Mouse (Mus musculus): Measurements from ENCODE around the gene Polr1c. TPM values are rescaled to one million over a fixed set of nuclear protein-coding genes. Genes with fewer than 3 reads are reported as not detected.

The Polr1c gene
- polyA plus RNA-seq, 1 experiment from 2014 or later: 100 TPM

GRCm38 (mm10) chr17:46265502-46265901, 17.6 kb upstream of the Polr1c start:
- Histone ChIP-seq H3K36me3 (peaks cover 85% of the 10 kb centered on the region), H3K27me3 (no peaks in the 10 kb centered on the region), H3K4me2 (replicated peaks) (no peak overlapping the region), H3K4me1 (peaks cover 12% of the 10 kb centered on the region), H3K9ac (no peak overlapping the region), H3K4me3 (no peak overlapping the region), H3K27ac (no peak overlapping the region), H3K9me3 (no peaks in the 10 kb centered on the region)
- ATAC-seq (ENCODE audit: insufficient number of reproducible peaks, insufficient read depth, low FRiP score, low TSS enrichment): no peak
- 81% methylated on average over 12 of the region's 12 CpGs for WGBS

GRCm38 (mm10) chr17:46262201-46262694, 14.4 kb upstream of the Polr1c start:
- Histone ChIP-seq H3K36me3 (peaks cover 85% of the 10 kb centered on the region), H3K27me3 (no peaks in the 10 kb centered on the region), H3K9ac (no peak overlapping the region), H3K9me3 (no peaks in the 10 kb centered on the region), H3K4me3 (no peak overlapping the region), H3K27ac (no peak overlapping the region), H3K4me1 (peaks cover 12% of the 10 kb centered on the region), H3K4me2 (replicated peaks) (no peak overlapping the region)
- 81% methylated on average over 5 of the region's 5 CpGs for WGBS
- no peak for ATAC-seq (ENCODE audit: insufficient number of reproducible peaks, insufficient read depth, low FRiP score, low TSS enrichment)

DNA sequence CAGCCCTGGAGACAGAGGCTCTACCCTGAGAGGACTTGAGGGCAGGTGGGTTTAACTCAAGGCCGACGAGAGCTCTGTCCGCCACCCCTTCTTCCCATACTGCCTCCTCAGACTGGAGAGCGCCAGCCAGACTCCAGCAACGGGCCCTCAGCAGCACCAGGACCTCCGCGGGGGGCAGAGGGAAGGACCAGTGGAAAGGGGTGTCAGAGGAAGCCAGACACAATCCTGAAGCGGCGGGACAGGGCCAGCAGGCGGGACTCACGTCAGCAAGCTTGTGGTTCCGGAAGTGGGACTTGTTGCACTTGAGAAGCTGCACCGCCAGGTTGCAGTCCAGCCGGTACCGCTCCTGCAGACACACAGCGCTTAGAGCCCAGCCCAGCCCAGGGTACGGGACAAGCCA, 11.8 kb upstream of the Polr1c start:
- H3K4me2 ChIP-seq (replicated peaks): no peak overlapping the region
- no peak for ATAC-seq (ENCODE audit: insufficient number of reproducible peaks, insufficient read depth, low FRiP score, low TSS enrichment)
- no peak overlapping the region for H3K9ac ChIP-seq
- H3K36me3 ChIP-seq: peaks cover 81% of the 10 kb centered on the region
- H3K27me3 ChIP-seq: peaks cover 16% of the 10 kb centered on the region
- H3K27ac ChIP-seq: no peak overlapping the region
- 91% methylated on average over 17 of the region's 17 CpGs for WGBS
- no peak overlapping the region for H3K4me3 ChIP-seq
- 0 out of 2 replicates have a peak, but pooled peaks cover under 1% of the 10 kb centered on the region for H3K4me1 ChIP-seq
- 0 out of 2 replicates have a peak, but pooled peaks cover 6% of the 10 kb centered on the region for H3K9me3 ChIP-seq

DNA sequence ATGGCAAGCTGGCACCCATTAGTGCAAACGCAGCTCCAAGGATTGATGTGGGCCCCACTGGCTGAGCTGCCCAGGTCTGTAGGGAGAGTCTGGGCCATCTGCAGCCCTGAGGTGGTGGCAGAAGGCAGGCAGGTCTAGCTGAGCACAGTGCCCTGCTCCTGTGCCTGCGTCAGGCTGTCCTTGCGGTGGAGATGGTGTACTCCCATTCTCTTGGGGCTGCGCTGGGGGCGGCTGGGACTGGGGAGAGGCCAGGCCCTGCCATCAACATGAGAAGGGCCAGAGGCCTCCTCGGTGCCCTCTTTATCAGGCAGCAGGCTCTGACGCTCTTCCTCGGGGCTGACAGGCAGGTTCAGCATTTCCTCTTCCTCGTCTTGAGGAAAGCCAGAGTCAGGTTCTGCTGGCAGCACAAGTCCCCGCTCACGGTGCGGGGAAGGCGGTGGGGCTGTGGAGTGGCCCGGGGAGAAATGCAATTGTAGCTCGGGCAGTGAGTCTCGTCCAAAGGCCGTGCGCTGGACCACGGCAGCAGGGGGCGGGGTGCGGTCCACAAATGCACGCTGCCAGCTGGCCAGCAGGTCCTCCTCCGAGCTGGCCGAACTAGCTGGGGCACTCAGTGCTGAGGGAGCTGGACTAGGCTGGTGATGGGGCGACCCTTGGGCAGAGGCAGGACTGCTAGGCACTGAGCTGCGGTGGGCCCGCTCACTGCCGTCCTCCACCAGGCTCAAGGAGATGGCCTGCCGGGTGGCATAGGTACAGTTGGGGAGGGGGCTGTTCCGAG, 10.6 kb upstream of the Polr1c start:
- Histone ChIP-seq H3K9ac (no peak overlapping the region), H3K4me3 (no peak overlapping the region), H3K4me1 (peaks cover 7% of the 10 kb centered on the region; the same call in 1 of the 2 replicates), H3K36me3 (peaks cover 69% of the 10 kb centered on the region), H3K9me3 (0 out of 2 replicates have a peak, but pooled peaks cover 6% of the 10 kb centered on the region), H3K27ac (no peak overlapping the region), H3K4me2 (replicated peaks) (no peak overlapping the region), H3K27me3 (peaks cover 24% of the 10 kb centered on the region)
- no peak for ATAC-seq (ENCODE audit: insufficient number of reproducible peaks, insufficient read depth, low FRiP score, low TSS enrichment)
- WGBS: 88% methylated on average over 30 of the region's 30 CpGs

GRCm38 (mm10) chr17:46255147-46255546, 7.3 kb upstream of the Polr1c start:
- peaks cover 57% of the 10 kb centered on the region for H3K36me3 ChIP-seq
- peaks cover 24% of the 10 kb centered on the region for H3K27me3 ChIP-seq
- 31% methylated on average over 6 of the region's 6 CpGs for WGBS
- H3K4me3 ChIP-seq: 0 out of 2 replicates have a peak overlapping the region, but pooled peaks have one; percentile 1
- H3K9me3 ChIP-seq: 0 out of 2 replicates have a peak, but pooled peaks cover 6% of the 10 kb centered on the region
- peak overlapping the region; percentile 65; the same call in 1 of the 2 replicates for H3K9ac ChIP-seq
- no peak overlapping the region for H3K4me2 ChIP-seq (replicated peaks)
- H3K4me1 ChIP-seq: peaks cover 9% of the 10 kb centered on the region; the same call in 1 of the 2 replicates
- ATAC-seq (ENCODE audit: insufficient number of reproducible peaks, insufficient read depth, low FRiP score, low TSS enrichment): no peak
- no peak overlapping the region for H3K27ac ChIP-seq

- Histone ChIP-seq H3K27ac (no peak overlapping the region), H3K4me1 (peaks cover 13% of the 10 kb centered on the region), H3K27me3 (peaks cover 24% of the 10 kb centered on the region), H3K36me3 (peaks cover 56% of the 10 kb centered on the region), H3K9me3 (0 out of 2 replicates have a peak, but pooled peaks cover 6% of the 10 kb centered on the region), H3K9ac (peak overlapping the region; percentile 65), H3K4me2 (replicated peaks) (peak overlapping the region; percentile 100), H3K4me3 (peak overlapping the region; percentile 71)
- no peak for ATAC-seq (ENCODE audit: insufficient number of reproducible peaks, insufficient read depth, low FRiP score, low TSS enrichment)
- WGBS: under 1% methylated on average over 39 of the region's 54 CpGs
Observed at GRCm38 (mm10) chr17:46254106-46254505, 6.3 kb upstream of the Polr1c start.

GRCm38 (mm10) chr17:46253452-46254084, 5.7 kb upstream of the Polr1c start, which contains the start of gene Lrrc73:
TSS of gene Lrrc73 (plus strand) at chr17:46253531.
- peak within 1 kb of the TSS; percentile 71 for H3K4me3 ChIP-seq
- H3K36me3 ChIP-seq: peaks cover 51% of the 10 kb centered on the region
- peak within 1 kb of the TSS; percentile 65 for H3K9ac ChIP-seq
- H3K27me3 ChIP-seq: peaks cover 24% of the 10 kb centered on the region
- H3K27ac ChIP-seq: no peak within 1 kb of the TSS
- peaks cover 18% of the 10 kb centered on the region for H3K4me1 ChIP-seq
- 0 out of 2 replicates have a peak, but pooled peaks cover 6% of the 10 kb centered on the region for H3K9me3 ChIP-seq
- H3K4me2 ChIP-seq (replicated peaks): peak within 1 kb of the TSS; percentile 100
- WGBS: 2% methylated on average over 48 of the region's 48 CpGs
- ATAC-seq (ENCODE audit: insufficient number of reproducible peaks, insufficient read depth, low FRiP score, low TSS enrichment): peak; percentile 69

- peaks cover 19% of the 10 kb centered on the region for H3K4me1 ChIP-seq
- peak overlapping the region; percentile 100 for H3K4me2 ChIP-seq (replicated peaks)
- peak overlapping the region; percentile 71 for H3K4me3 ChIP-seq
- H3K36me3 ChIP-seq: peaks cover 43% of the 10 kb centered on the region
- H3K9me3 ChIP-seq: 0 out of 2 replicates have a peak, but pooled peaks cover 6% of the 10 kb centered on the region
- ATAC-seq (ENCODE audit: insufficient number of reproducible peaks, insufficient read depth, low FRiP score, low TSS enrichment): no peak
- peaks cover 24% of the 10 kb centered on the region for H3K27me3 ChIP-seq
- no peak overlapping the region for H3K9ac ChIP-seq
- 59% methylated on average over 14 of the region's 14 CpGs for WGBS
- H3K27ac ChIP-seq: no peak overlapping the region
Observed at GRCm38 (mm10) chr17:46252571-46253451, 5.0 kb upstream of the Polr1c start.

DNA sequence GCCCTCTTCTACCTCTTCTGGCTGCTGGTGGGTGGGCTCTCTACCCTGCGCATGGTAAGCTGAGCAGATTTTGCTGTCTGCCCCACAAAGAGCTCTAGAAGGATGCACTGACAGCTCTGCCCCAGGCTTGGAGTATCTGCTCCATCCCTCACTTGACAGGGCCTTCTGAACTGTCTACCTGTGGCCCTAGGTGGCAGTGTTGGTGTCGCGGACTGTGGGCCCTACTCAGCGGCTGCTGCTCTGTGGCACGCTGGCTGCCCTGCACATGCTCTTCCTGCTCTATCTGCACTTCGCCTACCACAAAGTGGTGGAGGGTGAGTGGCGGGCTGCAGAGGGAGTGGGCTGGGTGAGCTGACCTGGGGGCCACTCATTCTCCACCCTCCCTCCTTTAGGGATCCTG, 3.3 kb upstream of the Polr1c start:
- Histone ChIP-seq H3K27me3 (peaks cover 22% of the 10 kb centered on the region), H3K27ac (no peak overlapping the region), H3K36me3 (peaks cover 39% of the 10 kb centered on the region), H3K4me2 (replicated peaks) (no peak overlapping the region), H3K9me3 (no peaks in the 10 kb centered on the region), H3K9ac (no peak overlapping the region), H3K4me1 (peaks cover 26% of the 10 kb centered on the region), H3K4me3 (no peak overlapping the region)
- 78% methylated on average over 7 of the region's 7 CpGs for WGBS
- no peak for ATAC-seq (ENCODE audit: insufficient number of reproducible peaks, insufficient read depth, low FRiP score, low TSS enrichment)

GRCm38 (mm10) chr17:46248189-46248522, 302 bp upstream of the Polr1c start:
- peaks cover 17% of the 10 kb centered on the region for H3K4me1 ChIP-seq
- H3K4me3 ChIP-seq: peak overlapping the region; percentile 95
- peak; percentile 4; the same call in 1 of the 2 replicates for ATAC-seq (ENCODE audit: insufficient number of reproducible peaks, insufficient read depth, low FRiP score, low TSS enrichment)
- no peaks in the 10 kb centered on the region for H3K27me3 ChIP-seq
- H3K36me3 ChIP-seq: peaks cover 66% of the 10 kb centered on the region
- H3K9ac ChIP-seq: peak overlapping the region; percentile 94
- no peaks in the 10 kb centered on the region for H3K9me3 ChIP-seq
- under 1% methylated on average over 37 of the region's 37 CpGs for WGBS
- peak overlapping the region; percentile 84 for H3K27ac ChIP-seq
- H3K4me2 ChIP-seq (replicated peaks): peak overlapping the region; percentile 95

DNA sequence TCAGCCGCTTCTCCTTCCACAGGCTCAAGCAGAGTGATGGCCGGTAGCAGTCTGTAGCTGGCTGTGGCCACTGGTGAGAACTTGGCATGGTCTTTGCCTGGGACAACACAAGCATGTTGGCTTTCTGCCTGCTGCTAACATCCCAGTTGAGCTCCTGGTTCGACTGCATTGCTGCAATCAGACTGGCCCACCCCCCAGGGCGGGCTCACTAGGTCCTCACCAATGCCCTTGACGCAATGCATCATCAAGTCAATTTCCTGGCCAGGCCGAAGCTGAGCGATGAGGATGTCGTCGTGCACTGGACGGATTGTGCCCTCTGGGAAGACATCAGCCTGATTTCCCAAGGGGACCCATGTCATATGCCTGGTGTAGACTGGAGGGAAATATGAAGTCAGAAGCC, 3.3 kb downstream of the Polr1c start:
- H3K9ac ChIP-seq: no peak overlapping the region
- ATAC-seq (ENCODE audit: insufficient number of reproducible peaks, insufficient read depth, low FRiP score, low TSS enrichment): no peak
- no peaks in the 10 kb centered on the region for H3K9me3 ChIP-seq
- 83% methylated on average over 10 of the region's 10 CpGs for WGBS
- H3K4me2 ChIP-seq (replicated peaks): no peak overlapping the region
- H3K4me3 ChIP-seq: no peak overlapping the region
- no peak overlapping the region for H3K27ac ChIP-seq
- H3K36me3 ChIP-seq: peaks cover 72% of the 10 kb centered on the region
- peaks cover 17% of the 10 kb centered on the region for H3K4me1 ChIP-seq
- H3K27me3 ChIP-seq: no peaks in the 10 kb centered on the region

Data from embryonic facial prominence, embryonic 12.5 days (tissue).